Mouse (Mus musculus): ENCODE data around the gene Sptbn4. TPM values are rescaled to one million over a fixed set of nuclear protein-coding genes. Genes with fewer than 3 reads are reported as not detected.

Sptbn4 gene
- polyA plus RNA-seq, 1 experiment, result 0.23 TPM

DNA sequence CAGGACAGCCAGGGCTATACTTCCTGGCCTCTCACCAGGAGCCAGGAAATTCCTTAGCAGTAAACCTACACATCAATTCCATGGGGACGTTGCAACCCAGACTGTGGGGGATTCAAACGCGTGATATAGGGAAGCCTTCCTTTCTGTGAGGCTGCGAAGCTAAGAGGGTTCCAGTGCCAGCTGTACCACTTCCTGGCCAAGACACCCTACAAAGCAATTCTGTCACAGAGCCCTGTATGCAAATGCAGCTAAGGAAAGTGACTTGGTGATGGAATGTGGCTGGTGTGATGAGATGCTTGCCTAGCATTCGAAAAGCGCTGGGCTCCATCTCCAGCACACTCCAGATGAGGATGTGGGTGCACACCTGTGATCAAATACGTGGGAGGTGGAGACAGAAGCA is 46.9 kb downstream of the Sptbn4 start:
- no peak for DNase-seq (ENCODE audit: low read depth in 1 of 2, low spot score in 2 of 2)
- no peak overlapping the region for H3K4me3 ChIP-seq (ENCODE audit: extremely low read depth, insufficient read depth, insufficient read length)
- H3K27ac ChIP-seq (ENCODE audit: insufficient read depth, low read length), result no peak overlapping the region
- peaks cover 24% of the 10 kb centered on the region for H3K27me3 ChIP-seq (ENCODE audit: control insufficient read depth, insufficient read depth, low read length)
- H3K4me1 ChIP-seq (ENCODE audit: control insufficient read depth, insufficient read depth, insufficient read length), result no peaks in the 10 kb centered on the region
- no peaks in the 10 kb centered on the region for H3K36me3 ChIP-seq (ENCODE audit: control insufficient read depth, insufficient read depth, low read length)
- 74% methylated on average over 7 of the region's 7 CpGs for WGBS
- TF ChIP-seq CTCF (IDR thresholded peaks at IDR 0.05; ENCODE audit: extremely low read depth, insufficient read depth, insufficient read length, insufficient replicate concordance) (no peak), POLR2A (IDR thresholded peaks at IDR 0.05; ENCODE audit: low read depth, low read length) (no peak)

DNA sequence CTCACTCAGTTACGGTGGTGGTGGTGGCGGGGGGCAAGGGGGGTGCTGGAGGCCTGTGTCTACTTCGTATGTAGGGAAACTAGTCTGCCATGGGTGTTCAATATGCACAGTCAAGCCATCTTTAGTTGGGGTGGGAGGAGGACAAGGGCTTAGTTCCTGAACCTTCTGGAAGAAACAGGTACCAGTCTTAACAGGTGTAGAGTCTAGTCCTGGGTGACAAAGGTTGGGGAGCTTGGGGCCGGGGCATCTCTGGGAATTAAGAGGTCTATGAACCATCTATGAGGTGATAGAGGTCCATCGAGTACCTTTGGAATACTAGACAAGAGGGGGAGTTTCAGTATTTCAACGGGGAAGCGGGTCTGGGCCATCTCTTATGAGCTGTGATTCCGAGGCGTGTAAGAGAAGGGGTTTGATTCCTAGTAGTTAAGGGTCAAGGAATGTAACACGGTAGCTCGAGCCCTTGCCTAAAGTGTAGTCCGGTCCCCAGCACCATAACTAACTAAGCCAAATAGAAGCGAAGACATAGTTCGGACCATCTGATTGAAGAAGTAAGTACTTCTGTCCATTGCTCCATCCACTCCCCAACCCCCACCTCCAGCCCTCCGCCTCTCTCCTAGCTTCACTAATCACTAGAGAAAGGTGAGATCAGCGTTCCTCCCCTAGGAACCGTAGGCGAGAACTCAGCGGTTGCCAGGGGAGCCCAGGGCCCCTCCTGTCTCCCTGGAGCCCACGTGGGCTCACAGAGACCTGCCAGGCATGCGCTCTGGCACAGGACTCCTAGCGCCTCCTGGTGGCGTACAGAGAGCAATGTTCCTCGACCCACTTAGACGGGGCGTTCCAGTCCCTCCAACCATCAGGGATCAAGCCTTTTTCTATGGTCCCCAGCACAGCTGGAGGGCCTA is 50.2 kb downstream of the Sptbn4 start:
- peak in 1 of 2 experiments; percentile 35 for DNase-seq (ENCODE audit: low read depth in 1 of 2, low spot score in 2 of 2)
- no peak for TF ChIP-seq POLR2A (IDR thresholded peaks at IDR 0.05; ENCODE audit: low read depth, low read length)
- peak; percentile 47; the same call in 1 of the 2 replicates for TF ChIP-seq CTCF (IDR thresholded peaks at IDR 0.05; ENCODE audit: extremely low read depth, insufficient read depth, insufficient read length, insufficient replicate concordance)

DNA sequence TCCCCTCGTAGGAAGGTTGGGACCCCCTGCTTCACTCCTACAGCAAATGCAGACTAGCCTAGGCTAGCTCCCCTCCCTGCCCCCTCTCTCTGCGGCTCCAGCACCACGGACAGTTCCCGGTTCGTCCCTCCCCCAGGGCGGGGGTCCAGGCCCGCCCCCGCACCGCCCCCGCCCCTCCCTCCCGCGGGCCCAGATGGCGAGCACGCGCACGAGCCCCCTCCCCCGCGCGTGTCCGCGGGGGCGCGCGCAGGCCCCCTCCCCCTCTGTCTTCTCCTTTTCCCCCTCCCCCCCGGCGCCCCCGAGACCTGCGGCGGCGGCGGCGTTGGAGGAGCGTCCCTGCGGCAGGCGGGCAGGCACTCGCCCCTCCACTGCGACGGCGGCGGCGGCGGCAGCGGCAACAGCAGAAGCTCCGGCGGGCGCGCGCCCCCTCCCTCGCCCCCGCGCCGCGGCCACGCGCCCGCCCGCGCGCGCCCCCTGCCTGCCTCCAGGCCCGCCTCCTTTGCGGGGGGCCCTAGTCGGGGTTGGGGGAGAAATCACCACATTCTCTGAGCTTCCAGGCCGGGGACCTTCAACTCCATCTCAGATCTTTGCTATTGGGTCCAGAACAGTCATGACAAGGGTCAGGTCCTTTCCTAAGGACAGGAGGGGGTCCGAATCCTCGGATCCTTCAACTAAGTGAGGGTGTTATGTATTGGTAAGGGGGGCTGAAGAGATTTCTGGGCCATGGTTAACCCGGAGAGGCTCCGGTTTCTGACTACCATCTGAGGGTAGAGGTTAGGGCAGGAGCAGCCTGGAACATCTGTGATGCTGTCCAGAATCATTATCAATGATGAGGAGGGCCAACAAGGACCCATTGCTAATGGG is 51.1 kb downstream of the Sptbn4 start:
- H3K27me3 ChIP-seq (ENCODE audit: control insufficient read depth, insufficient read depth, low read length), result peaks cover 9% of the 10 kb centered on the region
- WGBS, result 4% methylated on average over 31 of the region's 68 CpGs

More for the DNA sequence above, 50.2 kb downstream of the Sptbn4 start:
- Histone ChIP-seq H3K4me3 (ENCODE audit: extremely low read depth, insufficient read depth, insufficient read length) (no peak overlapping the region), H3K4me1 (ENCODE audit: control insufficient read depth, insufficient read depth, insufficient read length) (no peaks in the 10 kb centered on the region), H3K36me3 (ENCODE audit: control insufficient read depth, insufficient read depth, low read length) (no peaks in the 10 kb centered on the region), H3K27me3 (ENCODE audit: control insufficient read depth, insufficient read depth, low read length) (peaks cover 13% of the 10 kb centered on the region), H3K27ac (ENCODE audit: insufficient read depth, low read length) (no peak overlapping the region)
- WGBS, result 25% methylated on average over 26 of the region's 26 CpGs

DNA sequence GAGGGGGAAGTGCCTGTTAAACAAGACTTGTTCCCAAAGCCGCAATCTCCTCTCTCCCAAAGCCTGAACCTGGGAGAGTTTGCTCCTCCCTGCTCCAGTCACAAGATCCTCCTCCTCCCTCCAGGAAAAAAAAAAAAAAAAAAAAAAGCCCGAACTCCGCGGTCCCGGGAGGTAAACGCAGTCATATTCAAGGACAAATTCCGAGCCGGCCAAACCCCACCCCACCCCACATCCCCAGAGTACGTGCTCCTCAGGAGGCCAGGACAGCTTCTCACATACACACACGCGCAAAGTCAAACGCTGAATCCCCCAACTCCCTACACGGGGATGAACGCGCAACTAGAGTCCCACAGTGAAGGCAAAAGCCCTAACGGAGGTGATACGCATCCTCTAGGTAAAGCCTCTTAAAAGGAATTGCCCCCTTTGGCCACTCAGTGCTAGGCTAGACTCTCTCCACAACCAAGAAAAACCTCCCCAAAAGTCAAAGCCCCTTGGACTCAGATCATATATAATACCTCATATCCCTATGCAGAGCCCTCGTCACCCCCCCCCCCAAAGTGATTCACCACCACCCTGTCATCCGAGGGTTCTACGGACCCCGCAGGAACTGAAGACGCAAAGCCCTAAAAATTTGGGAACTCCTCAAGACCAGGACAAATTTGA is 51.8 kb downstream of the Sptbn4 start:
- Histone ChIP-seq H3K4me1 (ENCODE audit: control insufficient read depth, insufficient read depth, insufficient read length) (no peaks in the 10 kb centered on the region), H3K4me3 (ENCODE audit: extremely low read depth, insufficient read depth, insufficient read length) (no peak overlapping the region), H3K27ac (ENCODE audit: insufficient read depth, low read length) (no peak overlapping the region), H3K27me3 (ENCODE audit: control insufficient read depth, insufficient read depth, low read length) (peaks cover 9% of the 10 kb centered on the region), H3K36me3 (ENCODE audit: control insufficient read depth, insufficient read depth, low read length) (no peaks in the 10 kb centered on the region)
- WGBS, result 9% methylated on average over 22 of the region's 22 CpGs
- no peak for TF ChIP-seq CTCF (IDR thresholded peaks at IDR 0.05; ENCODE audit: extremely low read depth, insufficient read depth, insufficient read length, insufficient replicate concordance)
- TF ChIP-seq POLR2A (IDR thresholded peaks at IDR 0.05; ENCODE audit: low read depth, low read length), result no peak
- DNase-seq (ENCODE audit: low read depth in 1 of 2, low spot score in 2 of 2), result no peak

More for the DNA sequence above, 51.1 kb downstream of the Sptbn4 start:
- H3K4me3 ChIP-seq (ENCODE audit: extremely low read depth, insufficient read depth, insufficient read length), result no peak overlapping the region
- H3K27ac ChIP-seq (ENCODE audit: insufficient read depth, low read length), result no peak overlapping the region
- TF ChIP-seq CTCF (IDR thresholded peaks at IDR 0.05; ENCODE audit: extremely low read depth, insufficient read depth, insufficient read length, insufficient replicate concordance) (no peak), POLR2A (IDR thresholded peaks at IDR 0.05; ENCODE audit: low read depth, low read length) (no peak)
- H3K4me1 ChIP-seq (ENCODE audit: control insufficient read depth, insufficient read depth, insufficient read length), result no peaks in the 10 kb centered on the region
- DNase-seq (ENCODE audit: low read depth in 1 of 2, low spot score in 2 of 2), result no peak
- H3K36me3 ChIP-seq (ENCODE audit: control insufficient read depth, insufficient read depth, low read length), result no peaks in the 10 kb centered on the region

DNA sequence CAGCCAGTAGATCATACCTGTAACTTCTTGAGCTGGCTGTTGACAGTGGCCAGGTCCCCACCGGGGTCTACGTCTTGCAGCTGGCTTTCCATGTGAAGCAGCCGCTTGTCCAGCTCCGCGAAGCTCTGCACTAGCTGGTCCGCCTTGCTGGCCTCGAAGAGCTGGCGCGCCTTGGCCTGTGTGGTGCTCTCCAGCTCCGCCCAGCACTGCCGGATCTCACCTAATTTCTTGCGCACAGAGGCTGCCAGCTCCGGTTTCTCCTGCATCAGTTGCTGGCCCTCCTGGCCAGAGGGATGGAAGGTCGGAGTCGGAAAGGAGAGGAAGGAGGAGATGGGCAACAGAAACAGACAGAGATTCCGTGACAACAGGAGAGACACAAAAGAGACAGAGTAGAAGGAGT is 56.1 kb downstream of the Sptbn4 start:
- 41% methylated on average over 16 of the region's 16 CpGs for WGBS
- H3K27me3 ChIP-seq (ENCODE audit: control insufficient read depth, insufficient read depth, low read length), result peaks cover 6% of the 10 kb centered on the region

DNA sequence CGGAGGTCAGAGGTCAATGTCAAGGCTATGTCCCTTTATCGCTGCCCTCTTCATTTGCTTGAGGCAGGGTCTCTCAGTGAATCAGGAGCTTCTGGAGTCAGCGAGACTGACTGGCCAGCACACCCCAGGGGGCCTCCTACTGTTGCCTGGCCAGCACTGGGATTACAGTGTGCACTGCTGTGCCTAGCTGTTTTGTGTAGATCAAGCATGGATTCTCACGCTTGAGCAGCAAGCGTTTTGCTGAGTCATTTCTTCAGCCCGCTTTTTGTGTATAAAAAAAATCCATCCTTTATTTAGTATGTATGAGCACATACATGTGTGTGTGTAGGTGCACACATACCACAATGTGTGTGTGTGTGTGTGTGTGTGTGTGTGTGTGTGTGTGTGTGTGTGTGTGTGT is 58.3 kb downstream of the Sptbn4 start:
- 0 out of 2 replicates have a peak, but pooled peaks cover under 1% of the 10 kb centered on the region for H3K27me3 ChIP-seq (ENCODE audit: control insufficient read depth, insufficient read depth, low read length)
- H3K27ac ChIP-seq (ENCODE audit: insufficient read depth, low read length), result no peak overlapping the region
- no peaks in the 10 kb centered on the region for H3K36me3 ChIP-seq (ENCODE audit: control insufficient read depth, insufficient read depth, low read length)
- TF ChIP-seq CTCF (IDR thresholded peaks at IDR 0.05; ENCODE audit: extremely low read depth, insufficient read depth, insufficient read length, insufficient replicate concordance), result no peak
- TF ChIP-seq POLR2A (IDR thresholded peaks at IDR 0.05; ENCODE audit: low read depth, low read length), result no peak
- no peaks in the 10 kb centered on the region for H3K4me1 ChIP-seq (ENCODE audit: control insufficient read depth, insufficient read depth, insufficient read length)
- 55% methylated on average over 6 of the region's 6 CpGs for WGBS
- DNase-seq (ENCODE audit: low read depth in 1 of 2, low spot score in 2 of 2), result no peak
- no peak overlapping the region for H3K4me3 ChIP-seq (ENCODE audit: extremely low read depth, insufficient read depth, insufficient read length)

More for the DNA sequence above, 56.1 kb downstream of the Sptbn4 start:
- no peaks in the 10 kb centered on the region for H3K36me3 ChIP-seq (ENCODE audit: control insufficient read depth, insufficient read depth, low read length)
- H3K4me1 ChIP-seq (ENCODE audit: control insufficient read depth, insufficient read depth, insufficient read length), result no peaks in the 10 kb centered on the region
- no peak overlapping the region for H3K4me3 ChIP-seq (ENCODE audit: extremely low read depth, insufficient read depth, insufficient read length)
- TF ChIP-seq CTCF (IDR thresholded peaks at IDR 0.05; ENCODE audit: extremely low read depth, insufficient read depth, insufficient read length, insufficient replicate concordance) (no peak), POLR2A (IDR thresholded peaks at IDR 0.05; ENCODE audit: low read depth, low read length) (no peak)
- no peak for DNase-seq (ENCODE audit: low read depth in 1 of 2, low spot score in 2 of 2)
- no peak overlapping the region for H3K27ac ChIP-seq (ENCODE audit: insufficient read depth, low read length)

Measured in spleen, adult 2 months (tissue).